Comparison of ENCODE assay signal across 30 mouse cellular contexts in the genomic region with DNA sequence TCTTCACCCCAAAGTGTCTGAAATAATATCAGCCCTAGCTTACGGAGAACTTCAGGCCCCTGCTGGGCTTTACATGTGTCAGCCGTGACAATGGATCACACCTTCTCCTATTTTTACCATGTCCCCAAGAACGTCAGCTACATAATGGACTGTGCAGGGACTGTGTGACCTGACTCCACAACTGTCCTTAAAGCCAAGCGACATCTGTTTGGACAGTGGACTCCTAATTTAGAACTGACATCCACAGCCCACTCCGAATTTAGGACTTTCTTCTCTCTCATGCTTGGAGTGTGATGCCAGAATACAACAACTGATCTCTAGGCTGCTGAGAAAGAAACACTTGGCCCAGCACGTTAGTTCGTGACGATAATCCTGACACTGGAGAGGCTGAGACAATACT.
DNase-seq lines count a peak whose midpoint lies in the region; ATAC-seq lines count a peak whose summit lies in the region.
"Had no signal": no experiment of that assay in that cellular context is flagged by ENCODE, and none has a peak within 500 bp of the region (broad histone marks: within the 10 kb centered on the region; RNA-seq: fewer than 3 reads in every experiment).

No protein-coding gene starts in this region.

- ATAC-seq in heart, embryonic 14.5 days (ENCODE audit: insufficient number of reproducible peaks, insufficient read depth, low FRiP score, low read depth): peak; percentile 49; the same call in 1 of the 2 replicates
- ATAC-seq in cerebellum, adult (ENCODE audit: insufficient number of reproducible peaks, low FRiP score, low TSS enrichment): no peak
- ATAC-seq: activated CD4-positive, CD25-positive, alpha-beta regulatory T cell, adult 4 months; forebrain, embryonic 13.5 days; hindbrain, postnatal 0 days had no signal

- H3K4me3 ChIP-seq in heart, embryonic 14.5 days (ENCODE audit: control insufficient read depth in 1 of 2, insufficient read depth in 1 of 2, low read depth in 1 of 2, low read length in 2 of 2): no peak overlapping the region
- H3K4me3 ChIP-seq: forebrain, embryonic 13.5 days; hindbrain, embryonic 12.5 days; intestine, embryonic 15.5 days; limb, embryonic 10.5 days; limb, embryonic 15.5 days; liver, embryonic 13.5 days; midbrain, embryonic 10.5 days; myocyte; neural tube, embryonic 12.5 days had no signal

- DNase-seq in heart, adult 18-20 months: peak; percentile 39 to 45
- no peak for DNase-seq in heart, postnatal 4 days
- peak; percentile 21 for DNase-seq in heart, adult 8-10 months (ENCODE audit: low spot score)
- DNase-seq in heart, adult 9 months (ENCODE audit: low spot score in 2 of 2): peak; percentile 16 to 24
- DNase-seq in yolk sac, embryonic 10.5 days (ENCODE audit: low spot score): no peak
- no peak for DNase-seq in lung, postnatal 4 days
- DNase-seq: adrenal gland, adult 2 months; B cell, adult 2 months; cerebellum, adult 8-10 months; cerebellum, postnatal 36 days; gastrocnemius, postnatal 14 days; kidney, adult 2 months; kidney, postnatal 10 days; layer of hippocampus, postnatal 36 days; liver, embryonic 13.5 days; lung, adult 18-20 months; lung, postnatal 14 days; right cerebral cortex, postnatal 4 days had no signal

- H3K4me1 ChIP-seq in heart, embryonic 14.5 days (ENCODE audit: control insufficient read depth in 2 of 2, insufficient read depth in 2 of 2, low read length in 2 of 2): peaks cover 21 to 34% of the 10 kb centered on the region in 2 experiments
- H3K4me1 ChIP-seq: hindbrain, embryonic 12.5 days; midbrain, embryonic 10.5 days; neural tube, embryonic 12.5 days had no signal

- no peak overlapping the region for H3K9ac ChIP-seq in heart, embryonic 14.5 days (ENCODE audit: low read length)
- H3K9ac ChIP-seq: forebrain, embryonic 13.5 days; hindbrain, embryonic 12.5 days; intestine, embryonic 15.5 days; limb, embryonic 15.5 days; liver, embryonic 13.5 days; neural tube, embryonic 12.5 days had no signal

- WGBS in heart, embryonic 14.5 days: 44% methylated on average over 8 of the region's 8 CpGs

- peaks cover 4% of the 10 kb centered on the region for H3K36me3 ChIP-seq in heart, embryonic 14.5 days (ENCODE audit: control insufficient read depth, insufficient read depth, low read length)
- H3K36me3 ChIP-seq: intestine, embryonic 15.5 days; liver, embryonic 13.5 days had no signal

- no peaks in the 10 kb centered on the region for H3K9me3 ChIP-seq in heart, embryonic 14.5 days (ENCODE audit: control insufficient read depth, low read length)
- H3K9me3 ChIP-seq: forebrain, embryonic 13.5 days; hindbrain, embryonic 12.5 days; intestine, embryonic 15.5 days; limb, embryonic 10.5 days; limb, embryonic 15.5 days; liver, embryonic 13.5 days; midbrain, embryonic 10.5 days; neural tube, embryonic 12.5 days had no signal

- peak overlapping the region; percentile 28 to 64 for H3K27ac ChIP-seq in heart, embryonic 14.5 days (replicated peaks in 1 of 2; ENCODE audit: control insufficient read depth in 1 of 2, insufficient read depth in 1 of 2, low read depth in 2 of 2, low read length in 2 of 2)
- H3K27ac ChIP-seq: forebrain, embryonic 13.5 days; intestine, embryonic 15.5 days; liver, embryonic 13.5 days; midbrain, embryonic 10.5 days; neural tube, embryonic 12.5 days had no signal

- H3K27me3 ChIP-seq in heart, embryonic 14.5 days (ENCODE audit: control insufficient read depth, insufficient read depth, low read length): no peaks in the 10 kb centered on the region
- H3K27me3 ChIP-seq: forebrain, embryonic 13.5 days; hindbrain, embryonic 12.5 days; intestine, embryonic 15.5 days; limb, embryonic 15.5 days; liver, embryonic 13.5 days; neural tube, embryonic 12.5 days had no signal

- peak overlapping the region; percentile 13; the same call in 1 of the 2 replicates for H3K4me2 ChIP-seq in heart, embryonic 14.5 days (ENCODE audit: low read length)
- H3K4me2 ChIP-seq: forebrain, embryonic 13.5 days; hindbrain, embryonic 12.5 days; intestine, embryonic 15.5 days; limb, embryonic 15.5 days; liver, embryonic 13.5 days; neural tube, embryonic 12.5 days had no signal

Comparison
In these comparisons a context has a peak if more than half of its experiments do, and no peak if none do; other contexts are left out.
1. DNase-seq: peak in heart, adult 18-20 months (2 of 2), heart, adult 8-10 months (single experiment) and heart, adult 9 months (2 of 2); none in heart, postnatal 4 days (single experiment), yolk sac, embryonic 10.5 days (single experiment) and lung, postnatal 4 days (0 of 2).